Mouse (Mus musculus) lung, embryonic 14.5 days (tissue): ENCODE measurements at regions not wholly inside any gene's neighbourhood (a gene's known extent, or its start where the extent isn't known, plus 50 kb on each side); places are given as distances from the start of the nearest gene placed in this dataset.

Source experiments
- ATAC-seq: fragments of 200-750 bp; cut with Nextera tagmentation; 2 replicates; pipeline ENCODE4 v1.8.0; 2017; ENCODE audit warnings: mild to moderate bottlenecking, moderate TSS enrichment, moderate library complexity; ENCODE audit not compliant: insufficient read depth
- DNase-seq: peaks from one replicate; pipeline ENCODE4 v3.0.0-alpha.2; 2015
- H3K27ac ChIP-seq: fragments of 300-500 bp; sonication (generic); 2 replicates; pipeline ENCODE4 v1.5.1; 2014; ENCODE audit warnings: low read depth, mild to moderate bottlenecking, moderate library complexity
- H3K27me3 ChIP-seq: fragments of 300-500 bp; sonication (generic); 2 replicates; pipeline ENCODE4 v1.6.1; 2014; ENCODE audit warnings: low read length, control low read depth; ENCODE audit not compliant: insufficient read depth
- H3K36me3 ChIP-seq: fragments of 300-500 bp; sonication (generic); 2 replicates; pipeline ENCODE4 v1.6.1; 2014; ENCODE audit warnings: control low read depth; ENCODE audit not compliant: insufficient read depth
- H3K4me1 ChIP-seq: fragments of 300-500 bp; sonication (generic); 2 replicates; pipeline ENCODE4 v1.6.1; 2014; ENCODE audit warnings: antibody characterized with exemption, control low read depth; ENCODE audit not compliant: insufficient read depth
- H3K4me2 ChIP-seq: fragments of 300-500 bp; sonication (generic); 2 replicates; pipeline ENCODE4 v1.6.1; 2014; ENCODE audit warnings: mild to moderate bottlenecking
- H3K4me3 ChIP-seq: fragments of 300-500 bp; sonication (generic); 2 replicates; pipeline ENCODE4 v1.5.1; 2014; ENCODE audit warnings: low read depth, low read length
- H3K9ac ChIP-seq: fragments of 300-500 bp; sonication (generic); 2 replicates; pipeline ENCODE4 v1.6.1; 2014
- H3K9me3 ChIP-seq: fragments of 300-500 bp; sonication (generic); 2 replicates; pipeline ENCODE4 v1.6.1; 2016; ENCODE audit warnings: low read depth, low read length, control low read depth
- CTCF ChIP-seq: IDR thresholded peaks from 2 replicates; pipeline ENCODE4 v1.5.1; 2016; ENCODE audit warnings: antibody characterized with exemption, low read depth
- WGBS: fragments of 180-500 bp; shearing (Covaris S2); extraction: QIAGEN DNeasy Blood & Tissue Kit; methylation state at CpG from one replicate; pipeline ENCODE4 v1.1.7; 2014; 5-methylcytosine and 5-hydroxymethylcytosine counted together

GRCm38 (mm10) chr13:16281777-16282176 is 270.1 kb downstream of the Inhba start:
- DNase-seq (peak; percentile 34), ATAC-seq (peak; percentile 49)
- H3K4me1 ChIP-seq: 0 out of 2 replicates have a peak, but pooled peaks cover 9% of the 10 kb centered on the region
- no peak overlapping the region for H3K4me3 ChIP-seq
- no peaks in the 10 kb centered on the region for H3K27me3 ChIP-seq
- TF ChIP-seq CTCF: no peak
- H3K9ac ChIP-seq: no peak overlapping the region
- H3K9me3 ChIP-seq: no peaks in the 10 kb centered on the region
- no peaks in the 10 kb centered on the region for H3K36me3 ChIP-seq
- peak overlapping the region; percentile 25; the same call in 1 of the 2 replicates for H3K27ac ChIP-seq
- H3K4me2 ChIP-seq: no peak overlapping the region

DNA sequence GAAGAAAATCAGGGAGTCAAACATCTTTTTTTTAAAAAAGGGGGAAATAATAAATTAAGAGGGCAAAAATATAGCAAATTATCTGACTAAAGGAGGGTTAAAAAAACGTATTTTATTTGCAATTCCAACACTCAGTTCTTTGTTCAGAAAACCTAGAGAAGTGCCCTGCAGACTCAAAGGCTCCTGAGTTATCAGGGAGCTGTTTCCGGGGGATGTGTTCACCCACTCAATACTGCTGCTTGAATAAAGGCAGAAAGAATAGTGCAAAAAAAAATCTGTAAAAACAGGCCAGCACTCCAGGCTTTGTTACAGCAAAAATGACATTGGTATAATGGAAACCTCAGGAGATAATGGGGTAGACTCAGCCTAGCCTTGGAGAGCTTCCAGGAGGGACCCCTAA is 270.6 kb downstream of the Inhba start:
- ATAC-seq: no peak
- no peak overlapping the region for H3K9ac ChIP-seq
- 28% methylated on average over 2 of the region's 2 CpGs for WGBS
- H3K27ac ChIP-seq: peak overlapping the region; percentile 40; the same call in 1 of the 2 replicates
- H3K36me3 ChIP-seq: no peaks in the 10 kb centered on the region
- H3K4me1 ChIP-seq: 0 out of 2 replicates have a peak, but pooled peaks cover 9% of the 10 kb centered on the region
- no peaks in the 10 kb centered on the region for H3K27me3 ChIP-seq
- H3K4me3 ChIP-seq: no peak overlapping the region
- no peaks in the 10 kb centered on the region for H3K9me3 ChIP-seq
- DNase-seq: peak; percentile 31
- TF ChIP-seq CTCF: no peak
- H3K4me2 ChIP-seq: no peak overlapping the region

GRCm38 (mm10) chr13:16283336-16283735 is 271.7 kb downstream of the Inhba start:
- no peak overlapping the region for H3K9ac ChIP-seq
- H3K4me3 ChIP-seq: no peak overlapping the region
- DNase-seq: peak; percentile 52
- H3K4me2 ChIP-seq: no peak overlapping the region
- 50% methylated on average over 4 of the region's 4 CpGs for WGBS
- H3K9me3 ChIP-seq: no peaks in the 10 kb centered on the region
- no peak for TF ChIP-seq CTCF
- H3K27me3 ChIP-seq: no peaks in the 10 kb centered on the region
- H3K27ac ChIP-seq: no peak overlapping the region
- H3K4me1 ChIP-seq: 0 out of 2 replicates have a peak, but pooled peaks cover 9% of the 10 kb centered on the region
- peak; percentile 62; the same call in 1 of the 2 replicates for ATAC-seq
- no peaks in the 10 kb centered on the region for H3K36me3 ChIP-seq

GRCm38 (mm10) chr13:16289633-16290032 is 278.0 kb downstream of the Inhba start:
- no peak for DNase-seq
- no peak for TF ChIP-seq CTCF
- H3K4me1 ChIP-seq: no peaks in the 10 kb centered on the region
- H3K27me3 ChIP-seq: no peaks in the 10 kb centered on the region
- H3K27ac ChIP-seq: no peak overlapping the region
- no peak overlapping the region for H3K4me2 ChIP-seq
- ATAC-seq: no peak
- H3K4me3 ChIP-seq: no peak overlapping the region
- no peaks in the 10 kb centered on the region for H3K36me3 ChIP-seq
- no peaks in the 10 kb centered on the region for H3K9me3 ChIP-seq
- H3K9ac ChIP-seq: no peak overlapping the region
- WGBS: 81% methylated on average over 2 of the region's 2 CpGs

DNA sequence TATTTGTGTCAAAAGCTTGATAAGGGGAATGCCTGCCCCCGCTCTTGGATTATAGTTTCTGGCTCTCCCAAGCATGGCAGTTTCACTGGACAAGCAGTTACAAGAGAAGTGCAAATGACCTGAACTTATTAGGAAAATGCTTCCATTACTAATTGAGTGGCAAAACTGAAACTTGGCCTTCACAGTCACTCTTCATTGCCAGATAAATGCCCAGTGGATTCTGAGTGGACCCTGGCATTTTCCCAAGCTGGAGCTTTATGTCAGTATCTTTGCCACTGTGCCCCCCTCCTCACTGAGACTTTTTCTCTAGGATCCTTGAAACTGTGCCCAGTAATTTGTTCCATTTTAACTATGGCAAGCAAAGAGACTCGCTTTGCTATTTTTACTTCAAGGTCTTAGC is 279.1 kb downstream of the Inhba start:
- ATAC-seq (no peak), DNase-seq (peak; percentile 47)
- H3K4me2 ChIP-seq: no peak overlapping the region
- TF ChIP-seq CTCF: no peak
- no peak overlapping the region for H3K9ac ChIP-seq
- no peak overlapping the region for H3K4me3 ChIP-seq
- H3K27me3 ChIP-seq: no peaks in the 10 kb centered on the region
- no peaks in the 10 kb centered on the region for H3K9me3 ChIP-seq
- 38% methylated on average over 2 of the region's 2 CpGs for WGBS
- H3K4me1 ChIP-seq: no peaks in the 10 kb centered on the region
- H3K27ac ChIP-seq: no peak overlapping the region
- H3K36me3 ChIP-seq: no peaks in the 10 kb centered on the region

DNA sequence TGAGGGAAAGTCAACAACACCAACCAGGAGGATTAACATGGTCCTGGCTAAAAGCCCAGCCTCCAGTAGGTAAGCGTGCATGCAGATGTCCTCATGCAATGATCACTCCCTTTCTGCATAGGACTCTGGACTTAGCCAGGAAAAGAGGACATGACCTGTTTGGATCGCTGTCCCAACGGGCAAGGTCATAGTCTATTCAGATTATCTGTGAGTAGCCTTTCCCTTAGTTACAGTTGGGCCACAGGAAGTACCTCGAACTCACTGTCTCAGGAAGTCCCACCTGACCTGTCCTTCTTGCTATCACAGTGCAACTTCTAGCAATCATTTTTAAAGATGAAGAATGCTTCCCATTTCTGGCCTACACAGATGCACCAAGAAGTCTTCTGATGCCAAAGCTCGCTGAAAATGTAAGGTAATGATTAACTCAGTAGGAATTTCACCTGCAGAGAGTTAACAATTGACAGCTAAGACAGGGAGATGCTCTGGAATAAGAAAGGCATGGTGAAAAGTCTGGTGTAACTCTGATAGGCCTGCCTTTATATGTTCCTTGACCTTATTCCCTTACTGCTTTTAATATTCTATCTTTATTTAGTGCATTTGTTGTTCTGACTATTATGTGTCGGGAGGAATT is 280.1 kb downstream of the Inhba start:
- H3K4me2 ChIP-seq: no peak overlapping the region
- H3K9ac ChIP-seq: no peak overlapping the region
- DNase-seq (no peak), ATAC-seq (no peak)
- no peaks in the 10 kb centered on the region for H3K4me1 ChIP-seq
- no peak for TF ChIP-seq CTCF
- H3K4me3 ChIP-seq: no peak overlapping the region
- no peak overlapping the region for H3K27ac ChIP-seq
- H3K9me3 ChIP-seq: no peaks in the 10 kb centered on the region
- 86% methylated on average over 6 of the region's 6 CpGs for WGBS
- no peaks in the 10 kb centered on the region for H3K27me3 ChIP-seq
- no peaks in the 10 kb centered on the region for H3K36me3 ChIP-seq

DNA sequence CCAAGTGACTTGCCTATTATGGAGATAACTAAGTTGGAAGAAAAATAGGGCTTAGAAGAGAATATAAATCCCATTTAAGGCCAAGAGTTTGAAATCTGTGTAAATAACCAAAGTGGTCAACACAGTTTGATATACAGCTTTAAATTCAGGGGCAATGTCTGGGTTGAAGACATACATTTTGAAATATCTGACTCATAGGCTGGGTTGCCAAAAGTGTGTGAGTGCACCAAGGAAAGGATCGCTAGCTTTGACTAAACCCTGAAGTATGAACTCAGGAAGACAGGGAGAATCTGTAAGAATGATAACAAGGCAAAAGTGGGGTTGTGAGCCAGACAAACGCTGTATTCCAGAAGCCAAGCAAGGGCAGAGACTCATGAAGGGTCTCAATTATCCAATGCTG is 288.1 kb downstream of the Inhba start:
- Histone ChIP-seq H3K36me3 (no peaks in the 10 kb centered on the region), H3K27me3 (no peaks in the 10 kb centered on the region), H3K9ac (no peak overlapping the region), H3K4me1 (no peaks in the 10 kb centered on the region), H3K4me2 (no peak overlapping the region), H3K9me3 (no peaks in the 10 kb centered on the region), H3K27ac (no peak overlapping the region), H3K4me3 (no peak overlapping the region)
- TF ChIP-seq CTCF: no peak
- no peak for ATAC-seq
- DNase-seq: no peak
- WGBS: 65% methylated on average over 2 of the region's 2 CpGs
